Comparison of ENCODE assay signal across 9 mouse cellular contexts in the genomic region with DNA sequence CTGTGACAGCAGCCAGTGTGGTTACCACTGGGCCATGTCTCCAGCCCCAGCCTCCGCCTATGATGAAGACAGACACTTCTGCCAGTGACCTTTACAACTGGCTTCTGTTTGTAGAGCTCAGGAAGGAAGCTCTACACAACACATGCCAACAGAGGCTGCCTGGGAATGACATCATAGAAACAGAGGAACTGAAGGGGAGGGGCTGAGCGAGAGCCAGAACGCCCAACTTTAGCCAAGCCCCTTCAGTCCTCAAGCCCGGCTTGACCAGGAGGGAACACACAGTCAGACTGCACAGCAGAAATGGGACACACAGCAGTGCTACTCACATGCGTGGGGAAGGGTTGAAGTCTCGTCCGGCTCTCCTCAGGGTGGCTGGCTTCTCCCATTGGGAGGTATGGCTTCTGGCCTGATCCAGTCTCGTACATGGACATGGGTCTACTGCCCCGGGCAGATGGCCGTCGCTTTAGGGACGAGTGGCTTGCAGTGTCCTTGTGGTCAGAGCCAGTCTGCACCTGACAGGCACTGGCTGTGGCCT. TPM values are rescaled to one million over a fixed set of nuclear protein-coding genes. Genes with fewer than 3 reads are reported as not detected.
DNase-seq lines count a peak whose midpoint lies in the region; ATAC-seq and TF ChIP-seq lines count a peak whose summit lies in the region.
"Had no signal": no experiment of that assay in that cellular context is flagged by ENCODE, and none has a peak within 500 bp of the region (broad histone marks: within the 10 kb centered on the region; RNA-seq: fewer than 3 reads in every experiment).

No protein-coding gene starts in this region.

- no peak overlapping the region for H3K27ac ChIP-seq in intestine, postnatal 0 days (ENCODE audit: low read depth, low read length)
- no peak overlapping the region for H3K27ac ChIP-seq in midbrain, embryonic 16.5 days (ENCODE audit: low read length)
- H3K27ac ChIP-seq: midbrain, embryonic 12.5 days had no signal

- no peaks in the 10 kb centered on the region for H3K27me3 ChIP-seq in intestine, postnatal 0 days (replicated peaks; ENCODE audit: control insufficient read depth, insufficient read depth, low read length)
- no peaks in the 10 kb centered on the region for H3K27me3 ChIP-seq in midbrain, embryonic 16.5 days (ENCODE audit: control insufficient read depth, insufficient read depth, low read depth, low read length)
- H3K27me3 ChIP-seq: midbrain, embryonic 12.5 days had no signal

- no peak overlapping the region for H3K4me2 ChIP-seq in intestine, postnatal 0 days (replicated peaks; ENCODE audit: low read depth)
- H3K4me2 ChIP-seq in midbrain, embryonic 16.5 days (ENCODE audit: low read length) = no peak overlapping the region
- H3K4me2 ChIP-seq: midbrain, embryonic 12.5 days had no signal

- no peak for TF ChIP-seq CTCF in intestine, postnatal 0 days (IDR thresholded peaks at IDR 0.05; ENCODE audit: low read depth)

- H3K4me1 ChIP-seq in intestine, postnatal 0 days (replicated peaks; ENCODE audit: control insufficient read depth, insufficient read depth, low read length) = no peaks in the 10 kb centered on the region
- H3K4me1 ChIP-seq in midbrain, embryonic 16.5 days (ENCODE audit: control insufficient read depth, insufficient read depth, low read length) = no peaks in the 10 kb centered on the region
- H3K4me1 ChIP-seq: midbrain, embryonic 12.5 days had no signal

- no peak overlapping the region for H3K9ac ChIP-seq in intestine, postnatal 0 days (ENCODE audit: low read depth, low read length)
- H3K9ac ChIP-seq in midbrain, embryonic 16.5 days (ENCODE audit: low read depth, low read length) = no peak overlapping the region
- H3K9ac ChIP-seq: midbrain, embryonic 12.5 days had no signal

- ATAC-seq in inflammation-experienced regulatory T-cells, adult 6 months = no peak
- no peak for ATAC-seq in intestine, postnatal 0 days
- ATAC-seq in midbrain, embryonic 16.5 days = no peak

- peak; percentile 11 for DNase-seq in embryo, embryonic 11 days
- no peak for DNase-seq in embryo, embryonic 10 days (ENCODE audit: low spot score)
- DNase-seq in gastrocnemius, adult 18-20 months (ENCODE audit: low spot score) = peak; percentile 77
- DNase-seq in kidney, adult 18-20 months = peak; percentile 30
- peak; percentile 92 for DNase-seq in lung, postnatal 10 days

- WGBS in intestine, postnatal 0 days = 82% methylated on average over 12 of the region's 12 CpGs
- 88% methylated on average over 12 of the region's 12 CpGs for WGBS in midbrain, embryonic 16.5 days

- H3K9me3 ChIP-seq in intestine, postnatal 0 days (ENCODE audit: control insufficient read depth) = no peaks in the 10 kb centered on the region
- H3K9me3 ChIP-seq in midbrain, embryonic 16.5 days (replicated peaks; ENCODE audit: control insufficient read depth, low read length, poor library complexity, severe bottlenecking) = no peaks in the 10 kb centered on the region
- H3K9me3 ChIP-seq: midbrain, embryonic 12.5 days had no signal

- peaks cover 85% of the 10 kb centered on the region for H3K36me3 ChIP-seq in intestine, postnatal 0 days (ENCODE audit: control insufficient read depth, insufficient read depth)
- peaks cover 44% of the 10 kb centered on the region for H3K36me3 ChIP-seq in midbrain, embryonic 16.5 days (ENCODE audit: control insufficient read depth, insufficient read depth, low read length)

- H3K4me3 ChIP-seq in intestine, postnatal 0 days (ENCODE audit: low read depth, low read length) = no peak overlapping the region
- H3K4me3 ChIP-seq in midbrain, embryonic 16.5 days (ENCODE audit: low read depth, low read length) = no peak overlapping the region
- H3K4me3 ChIP-seq: midbrain, embryonic 12.5 days had no signal

RNA-seq across cellular contexts. Expression of a gene that starts 31.2 kb away (rescaled TPM):
- 1 to 10 TPM; 2.3 to 2.9 TPM for total RNA-seq in gastrocnemius, adult 18-20 months (2021)
- polyA plus RNA-seq in inflammation-experienced regulatory T-cells, adult 6 months (2017; shearing (Covaris generic)) = 10 to 100 TPM in 2 of 3 experiments, 1 to 10 TPM in 1; 4.4 to 30.2 (median 13.8) TPM
- polyA plus RNA-seq in intestine, postnatal 0 days (2015; fragmentation: Nextera tagmentation; extraction: Ambion mirVana) = 3.7 and 4.2 TPM in 2 replicates
- 16.3 and 17.5 TPM in 2 replicates for polyA plus RNA-seq in midbrain, embryonic 16.5 days (2015; fragmentation: Nextera tagmentation; extraction: Ambion mirVana)

RNA-seq across cellular contexts. Expression of a gene that starts 35.7 kb away (rescaled TPM):
- total RNA-seq in gastrocnemius, adult 18-20 months (2021) = 10 to 100 TPM; 16.1 to 17.3 TPM
- 10 to 100 TPM; 18.9 to 22.4 (median 21.2) TPM for polyA plus RNA-seq in inflammation-experienced regulatory T-cells, adult 6 months (2017; shearing (Covaris generic))
- 59.7 and 61.9 TPM in 2 replicates for polyA plus RNA-seq in intestine, postnatal 0 days (2015; fragmentation: Nextera tagmentation; extraction: Ambion mirVana)
- 24.3 and 29.0 TPM in 2 replicates for polyA plus RNA-seq in midbrain, embryonic 16.5 days (2015; fragmentation: Nextera tagmentation; extraction: Ambion mirVana)

RNA-seq across cellular contexts. Expression of a gene that starts 36.5 kb away (rescaled TPM):
- 10 to 100 TPM; 13.3 to 16.2 TPM for total RNA-seq in gastrocnemius, adult 18-20 months (2021)
- polyA plus RNA-seq in inflammation-experienced regulatory T-cells, adult 6 months (2017; shearing (Covaris generic)) = 100 to 1,000 TPM; 115 to 202 (median 146) TPM
- 13.8 and 17.8 TPM in 2 replicates for polyA plus RNA-seq in intestine, postnatal 0 days (2015; fragmentation: Nextera tagmentation; extraction: Ambion mirVana)
- 48.4 and 54.1 TPM in 2 replicates for polyA plus RNA-seq in midbrain, embryonic 16.5 days (2015; fragmentation: Nextera tagmentation; extraction: Ambion mirVana)

RNA-seq across cellular contexts. Expression of a gene that starts 48.0 kb away (rescaled TPM):
- 1 to 10 TPM; 7.2 to 8.7 TPM for total RNA-seq in gastrocnemius, adult 18-20 months (2021)
- 100 to 1,000 TPM; 220 to 248 (median 235) TPM for polyA plus RNA-seq in inflammation-experienced regulatory T-cells, adult 6 months (2017; shearing (Covaris generic))
- 111 and 115 TPM in 2 replicates for polyA plus RNA-seq in intestine, postnatal 0 days (2015; fragmentation: Nextera tagmentation; extraction: Ambion mirVana)
- polyA plus RNA-seq in midbrain, embryonic 16.5 days (2015; fragmentation: Nextera tagmentation; extraction: Ambion mirVana) = 34.2 and 39.4 TPM in 2 replicates
